Mouse (Mus musculus): ENCODE data around the gene Cdc37l1. TPM values are rescaled to one million over a fixed set of nuclear protein-coding genes. Genes with fewer than 3 reads are reported as not detected.

The Cdc37l1 gene
- total RNA-seq, 2 experiments from 2014 or later = 43.4 to 52.5 TPM

GRCm38 (mm10) chr19:29046961-29047333, 56.8 kb downstream of the Cdc37l1 start:
- no peak for DNase-seq

GRCm38 (mm10) chr19:29047334-29048170, 57.4 kb downstream of the Cdc37l1 start, which contains the start of gene Ak3:
Ak3 (minus strand) TSS chr19:29047961.
- DNase-seq = peak; percentile 84 to 91

DNA sequence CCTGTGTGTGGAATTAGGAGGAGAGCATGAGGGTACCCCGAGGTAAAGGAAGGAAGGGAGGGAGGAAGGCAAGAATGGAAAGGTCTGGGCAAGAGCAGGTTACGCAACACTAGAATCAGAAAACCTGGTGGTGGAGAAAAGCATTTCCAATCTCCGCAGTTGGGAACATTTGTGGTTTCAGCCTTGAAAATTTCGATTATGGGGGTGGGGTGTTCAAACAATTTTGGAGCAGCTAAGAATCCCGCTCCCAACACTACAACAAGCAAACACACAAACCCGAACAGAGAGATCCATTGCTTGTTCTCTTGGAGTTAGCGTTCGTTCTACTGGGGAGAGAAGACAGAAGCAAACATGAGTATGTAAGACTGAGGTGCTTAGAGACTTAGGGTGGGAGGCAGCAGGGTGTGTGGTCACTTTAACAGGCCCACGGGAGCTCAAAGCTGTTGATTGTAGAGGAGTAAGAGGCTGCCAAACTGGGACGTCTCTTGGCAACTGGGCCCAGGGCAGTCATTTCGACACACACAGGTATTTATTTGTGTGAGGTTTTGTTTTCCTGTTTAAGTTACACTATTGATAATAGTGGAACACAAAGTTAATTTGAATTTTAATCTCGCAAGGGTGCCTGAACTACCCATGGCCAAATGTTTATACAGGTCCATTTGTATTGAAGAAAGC, 59.4 kb downstream of the Cdc37l1 start:
- no peak for DNase-seq

DNA sequence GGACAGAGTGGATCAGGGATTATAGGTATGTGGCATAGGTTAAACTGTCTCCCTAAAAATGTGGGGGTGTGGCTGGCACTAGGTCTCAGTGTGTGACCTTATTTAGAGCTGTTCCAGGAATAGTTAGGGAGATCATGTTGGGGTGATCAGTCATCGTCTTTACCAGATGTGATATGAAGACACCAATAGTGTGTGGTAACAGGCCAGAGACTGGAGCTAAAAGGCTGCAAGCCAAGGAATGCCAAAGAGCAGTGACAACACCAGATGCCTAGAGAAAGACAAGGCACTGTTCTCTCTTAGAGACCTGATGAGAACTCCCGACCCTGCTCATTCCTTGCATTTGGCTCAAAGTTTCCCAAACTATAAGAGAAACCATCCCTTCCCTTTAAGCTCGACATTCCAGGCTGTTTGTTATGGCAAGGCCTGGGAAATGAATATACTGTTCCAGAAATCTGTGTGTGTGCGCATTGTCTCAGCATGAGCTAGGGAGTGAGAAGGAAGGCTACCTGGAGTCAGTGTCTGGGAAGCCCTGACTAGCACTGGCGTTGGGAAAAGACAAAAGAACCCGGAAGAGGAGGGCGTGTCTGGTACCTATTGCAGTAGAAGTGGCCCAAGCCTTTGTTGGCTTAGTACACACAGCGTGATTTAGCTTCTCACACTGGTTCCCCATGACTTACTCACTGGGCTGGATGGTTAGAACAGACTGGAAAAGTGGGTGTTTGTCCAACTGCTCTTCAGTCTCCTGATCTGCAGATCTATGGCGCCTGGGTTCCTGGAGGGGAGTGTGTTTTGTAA, 60.2 kb downstream of the Cdc37l1 start:
- no peak for DNase-seq

- DNase-seq = no peak
Measured at GRCm38 (mm10) chr19:29052786-29053185, 62.6 kb downstream of the Cdc37l1 start.

- DNase-seq = no peak
Measured at GRCm38 (mm10) chr19:29054594-29054993, 64.4 kb downstream of the Cdc37l1 start.

- no peak for DNase-seq
Measured at GRCm38 (mm10) chr19:29055469-29055868, 65.3 kb downstream of the Cdc37l1 start.

DNA sequence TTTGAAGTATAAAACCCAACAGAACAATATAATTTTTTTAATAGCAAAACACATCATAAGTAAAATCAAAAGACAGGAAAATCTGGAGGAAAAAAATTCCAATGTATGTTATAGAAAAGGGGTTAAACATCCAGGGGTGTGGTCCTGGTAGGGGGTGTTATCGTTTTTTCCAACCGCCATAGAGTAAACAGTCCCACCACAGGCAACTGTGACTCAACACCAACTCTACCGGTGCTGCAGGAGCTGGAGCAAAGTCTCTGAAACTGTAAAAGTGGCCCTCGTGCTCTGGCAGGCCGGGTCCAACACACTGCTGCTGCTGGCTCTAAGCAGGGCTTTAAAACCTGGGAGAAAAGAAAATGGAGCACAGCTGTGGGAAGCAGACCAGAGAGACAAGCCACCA, 68.6 kb downstream of the Cdc37l1 start:
- no peak for DNase-seq

GRCm38 (mm10) chr19:29059688-29060087, 69.5 kb downstream of the Cdc37l1 start:
- no peak for DNase-seq

- no peak for DNase-seq
Measured at GRCm38 (mm10) chr19:29060299-29060698, 70.1 kb downstream of the Cdc37l1 start.

DNA sequence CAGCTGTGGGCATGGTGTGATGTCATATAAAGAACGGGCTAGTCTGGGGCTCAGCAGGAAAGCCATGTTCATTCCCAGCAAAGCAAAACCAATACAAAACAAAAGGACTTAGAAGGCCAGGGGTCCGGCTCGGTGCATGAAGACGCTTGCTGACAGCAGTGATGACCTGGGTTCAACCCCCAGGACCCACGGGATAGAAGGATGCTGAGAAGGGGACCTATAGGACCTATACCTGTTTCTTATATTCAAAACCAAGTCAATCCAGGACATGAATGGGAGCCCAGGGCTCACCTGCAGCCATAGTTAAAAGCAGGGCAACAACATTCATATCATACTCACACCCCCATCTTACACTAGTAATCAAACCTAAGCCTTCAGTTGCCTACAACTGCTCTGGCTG, 72.9 kb downstream of the Cdc37l1 start:
- DNase-seq = no peak

DNA sequence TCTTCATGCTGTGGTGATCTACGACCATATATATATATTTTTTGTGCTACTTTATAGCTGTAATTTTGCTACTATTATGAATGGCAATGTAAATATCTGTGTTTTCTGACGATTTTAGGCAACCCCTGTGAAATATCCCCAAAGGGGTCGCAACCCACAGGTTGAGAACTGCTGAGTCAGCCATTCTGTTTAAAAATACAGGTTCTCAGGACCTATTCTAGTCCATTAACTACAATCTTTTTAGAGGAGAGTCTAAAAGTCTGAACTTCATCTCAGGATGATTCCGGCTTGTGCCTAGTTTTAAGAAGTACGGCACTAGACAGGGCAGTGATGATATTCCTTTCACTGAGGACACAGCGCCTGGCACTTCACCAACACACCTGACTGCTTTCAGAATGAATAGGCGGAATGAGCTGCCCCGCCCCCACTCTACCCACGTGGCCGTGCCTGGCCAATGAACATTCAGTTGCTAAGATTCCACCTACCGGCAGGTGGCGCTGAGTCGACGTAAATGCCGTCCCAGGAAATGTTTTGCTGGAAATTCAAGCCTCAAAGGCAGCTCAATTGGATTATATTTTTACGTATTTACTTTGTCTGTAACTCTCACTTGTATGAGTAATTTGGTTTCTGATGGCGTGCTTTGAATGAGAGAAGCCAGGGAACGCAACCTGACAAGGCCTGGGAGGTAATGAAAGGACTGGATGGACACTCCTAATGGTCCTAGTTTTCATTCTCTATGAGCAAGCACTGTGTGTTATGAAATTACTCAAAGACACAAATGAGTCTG, 73.6 kb downstream of the Cdc37l1 start:
- peak; percentile 91 to 94 for DNase-seq

- peak; percentile 38 to 51 for DNase-seq
Measured at GRCm38 (mm10) chr19:29064451-29065102, 74.4 kb downstream of the Cdc37l1 start.

DNA sequence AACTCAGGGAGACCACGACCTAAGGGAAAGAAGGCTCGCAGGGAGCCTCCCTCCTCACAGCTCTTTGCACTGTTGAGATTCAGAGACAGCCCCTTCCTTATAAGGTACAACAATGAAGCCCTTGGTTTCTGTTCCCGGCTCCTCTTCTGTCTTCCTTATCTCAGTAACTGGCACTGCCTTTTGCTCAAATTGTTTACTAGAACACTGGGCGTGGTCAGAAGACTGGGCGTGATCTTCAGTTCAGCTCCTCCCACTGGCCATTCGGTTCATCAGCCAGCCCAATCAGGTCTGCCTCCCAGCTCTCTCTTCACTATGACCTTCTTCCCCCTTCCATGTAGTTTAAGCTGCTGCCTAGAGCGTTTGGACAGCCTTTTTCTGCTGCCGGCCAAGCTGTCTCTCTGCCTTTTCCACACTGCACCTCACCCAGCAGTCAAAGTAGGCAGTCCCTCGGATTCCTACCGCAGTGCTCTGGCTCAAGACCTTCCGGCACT, 76.9 kb downstream of the Cdc37l1 start:
- peak; percentile 83 to 84 for DNase-seq

GRCm38 (mm10) chr19:29069195-29069594, 79.0 kb downstream of the Cdc37l1 start:
- no peak for DNase-seq

GRCm38 (mm10) chr19:29074802-29075201, 84.7 kb downstream of the Cdc37l1 start:
- no peak for DNase-seq

Other genes with a start within 250 kb of the Cdc37l1 start
- 1 to 10 TPM in 1 of 2 experiments, under 1 TPM in 1; 0.79 to 1.5 TPM for gene Slc1a1, start 155.3 kb upstream of the Cdc37l1 start, total RNA-seq (2021)
- 10 to 100 TPM; 25.4 to 43.7 TPM for gene Plpp6, start 26.4 kb upstream of the Cdc37l1 start, total RNA-seq (2021)
- 1 to 10 TPM; 3.2 to 8.6 TPM for gene 4430402I18Rik, start 22.6 kb upstream of the Cdc37l1 start, total RNA-seq (2021)
- gene Ak3, start 57.6 kb downstream of the Cdc37l1 start, total RNA-seq (2021) = 100 to 1,000 TPM; 146 to 253 TPM
- gene Rcl1, start 111.0 kb downstream of the Cdc37l1 start, total RNA-seq (2021) = 10 to 100 TPM; 25.8 to 30.1 TPM

Data from adrenal gland, postnatal 36 days (tissue).